Mouse (Mus musculus) neural tube, embryonic 15.5 days (tissue): ENCODE measurements at regions not wholly inside any gene's neighbourhood (a gene's known extent, or its start where the extent isn't known, plus 50 kb on each side); places are given as distances from the start of the nearest gene placed in this dataset.

Source experiments
- ATAC-seq: fragments of 200-750 bp; cut with Nextera tagmentation; 2 replicates; pipeline ENCODE4 v1.8.0; 2017; ENCODE audit warnings: mild to moderate bottlenecking, moderate TSS enrichment, moderate library complexity; ENCODE audit not compliant: low FRiP score
- H3K27ac ChIP-seq: fragments of 300-500 bp; sonication (generic); replicated peaks from 2 replicates; pipeline ENCODE4 v1.5.1; 2015; ENCODE audit warnings: mild to moderate bottlenecking, inconsistent platforms
- H3K27me3 ChIP-seq: fragments of 300-500 bp; sonication (generic); replicated peaks from 2 replicates; pipeline ENCODE4 v1.6.1; 2015; ENCODE audit warnings: inconsistent platforms
- H3K36me3 ChIP-seq: fragments of 300-500 bp; sonication (generic); 2 replicates; pipeline ENCODE4 v1.6.1; 2015; ENCODE audit warnings: inconsistent platforms
- H3K4me1 ChIP-seq: fragments of 300-500 bp; sonication (generic); 2 replicates; pipeline ENCODE4 v1.6.1; 2015; ENCODE audit warnings: inconsistent platforms
- H3K4me2 ChIP-seq: fragments of 300-500 bp; sonication (generic); 2 replicates; pipeline ENCODE4 v1.6.1; 2015; ENCODE audit warnings: inconsistent platforms, mild to moderate bottlenecking, moderate library complexity
- H3K4me3 ChIP-seq: fragments of 300-500 bp; sonication (generic); replicated peaks from 2 replicates; pipeline ENCODE4 v1.5.1; 2015; ENCODE audit warnings: mild to moderate bottlenecking, inconsistent platforms
- H3K9ac ChIP-seq: fragments of 300-500 bp; sonication (generic); replicated peaks from 2 replicates; pipeline ENCODE4 v1.6.1; 2015; ENCODE audit warnings: mild to moderate bottlenecking, inconsistent platforms
- H3K9me3 ChIP-seq: fragments of 300-500 bp; sonication (generic); replicated peaks from 2 replicates; pipeline ENCODE4 v1.6.1; 2016; ENCODE audit warnings: inconsistent platforms
- WGBS: fragments of 180-500 bp; shearing (Covaris S2); methylation state at CpG from one replicate; pipeline ENCODE4 v1.1.7; 2015; ENCODE audit warnings: mixed read lengths; 5-methylcytosine and 5-hydroxymethylcytosine counted together

GRCm38 (mm10) chr14:100792094-100792493 lies 408.0 kb downstream of the Prr30 start:
- H3K27me3 ChIP-seq, result no peaks in the 10 kb centered on the region
- no peaks in the 10 kb centered on the region for H3K9me3 ChIP-seq
- ATAC-seq, result no peak
- 74% methylated on average over 4 of the region's 4 CpGs for WGBS
- H3K27ac ChIP-seq, result no peak overlapping the region
- no peaks in the 10 kb centered on the region for H3K36me3 ChIP-seq
- no peak overlapping the region for H3K9ac ChIP-seq
- H3K4me3 ChIP-seq, result no peak overlapping the region
- H3K4me2 ChIP-seq, result no peak overlapping the region
- peaks cover 5% of the 10 kb centered on the region; the same call in 1 of the 2 replicates for H3K4me1 ChIP-seq

DNA sequence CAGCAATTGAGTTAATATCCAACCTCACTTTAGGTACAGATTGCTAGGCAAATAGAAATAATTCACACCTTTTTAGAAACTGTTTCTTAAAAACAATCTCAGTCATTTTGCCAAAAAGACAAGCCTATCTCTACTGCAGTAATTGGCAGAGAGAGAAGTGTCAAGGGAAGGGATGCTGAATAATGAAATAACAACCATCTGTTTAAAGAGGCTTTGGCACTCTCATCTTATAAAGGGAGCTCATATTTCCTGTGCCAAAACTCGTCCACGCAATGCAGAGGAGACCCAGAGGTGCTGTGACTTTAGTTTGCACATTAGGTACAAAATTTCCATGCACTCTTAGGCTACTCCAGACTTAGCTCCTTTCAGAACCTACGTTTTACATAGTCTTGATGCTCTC lies 418.2 kb downstream of the Prr30 start:
- Histone ChIP-seq H3K4me1 (no peaks in the 10 kb centered on the region), H3K36me3 (no peaks in the 10 kb centered on the region), H3K27ac (no peak overlapping the region), H3K9me3 (no peaks in the 10 kb centered on the region), H3K4me2 (no peak overlapping the region), H3K27me3 (no peaks in the 10 kb centered on the region), H3K4me3 (no peak overlapping the region), H3K9ac (no peak overlapping the region)
- WGBS, result 70% methylated on average over 3 of the region's 3 CpGs
- no peak for ATAC-seq

- no peaks in the 10 kb centered on the region for H3K27me3 ChIP-seq
- H3K9ac ChIP-seq, result no peak overlapping the region
- WGBS, result 50% methylated on average over 2 of the region's 2 CpGs
- peaks cover 20% of the 10 kb centered on the region for H3K4me1 ChIP-seq
- ATAC-seq, result no peak
- H3K4me3 ChIP-seq, result no peak overlapping the region
- H3K27ac ChIP-seq, result no peak overlapping the region
- no peaks in the 10 kb centered on the region for H3K36me3 ChIP-seq
- H3K9me3 ChIP-seq, result no peaks in the 10 kb centered on the region
- no peak overlapping the region for H3K4me2 ChIP-seq
Measured at GRCm38 (mm10) chr14:100753951-100754350, 446.2 kb downstream of the Prr30 start.

DNA sequence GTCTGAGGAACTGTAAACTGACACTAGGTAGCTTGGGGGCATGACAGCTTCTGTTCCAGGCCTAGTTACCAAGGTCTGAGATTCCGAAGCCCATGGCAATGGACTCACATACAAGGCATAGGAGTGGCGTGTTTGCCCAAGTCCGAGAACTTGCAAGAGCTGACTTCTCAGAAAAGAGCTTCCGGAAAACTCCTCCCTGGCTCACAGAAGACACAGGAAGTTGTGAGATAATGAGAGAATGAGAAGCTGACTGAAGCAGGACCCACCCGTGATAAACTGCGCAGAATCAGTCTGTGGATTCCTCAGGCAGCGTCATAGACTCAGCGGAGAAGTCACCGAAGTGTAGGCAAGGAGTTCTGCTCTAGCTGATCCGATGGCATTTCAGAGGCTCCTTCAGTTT lies 447.4 kb downstream of the Prr30 start:
- no peaks in the 10 kb centered on the region for H3K27me3 ChIP-seq
- H3K4me2 ChIP-seq, result no peak overlapping the region
- no peak overlapping the region for H3K27ac ChIP-seq
- H3K36me3 ChIP-seq, result no peaks in the 10 kb centered on the region
- H3K9ac ChIP-seq, result no peak overlapping the region
- no peak overlapping the region for H3K4me3 ChIP-seq
- ATAC-seq, result no peak
- H3K4me1 ChIP-seq, result peaks cover 20% of the 10 kb centered on the region
- WGBS, result 91% methylated on average over 10 of the region's 10 CpGs
- H3K9me3 ChIP-seq, result no peaks in the 10 kb centered on the region

- peaks cover 20% of the 10 kb centered on the region for H3K4me1 ChIP-seq
- no peaks in the 10 kb centered on the region for H3K9me3 ChIP-seq
- 6% methylated on average over 19 of the region's 19 CpGs for WGBS
- ATAC-seq, result peak; percentile 95
- no peaks in the 10 kb centered on the region for H3K27me3 ChIP-seq
- no peaks in the 10 kb centered on the region for H3K36me3 ChIP-seq
- H3K4me2 ChIP-seq, result peak overlapping the region; percentile 66
- peak overlapping the region; percentile 42 for H3K4me3 ChIP-seq
- H3K27ac ChIP-seq, result peak overlapping the region; percentile 84
- H3K9ac ChIP-seq, result peak overlapping the region; percentile 56
Measured at GRCm38 (mm10) chr14:100749737-100750541, 450.2 kb downstream of the Prr30 start.

DNA sequence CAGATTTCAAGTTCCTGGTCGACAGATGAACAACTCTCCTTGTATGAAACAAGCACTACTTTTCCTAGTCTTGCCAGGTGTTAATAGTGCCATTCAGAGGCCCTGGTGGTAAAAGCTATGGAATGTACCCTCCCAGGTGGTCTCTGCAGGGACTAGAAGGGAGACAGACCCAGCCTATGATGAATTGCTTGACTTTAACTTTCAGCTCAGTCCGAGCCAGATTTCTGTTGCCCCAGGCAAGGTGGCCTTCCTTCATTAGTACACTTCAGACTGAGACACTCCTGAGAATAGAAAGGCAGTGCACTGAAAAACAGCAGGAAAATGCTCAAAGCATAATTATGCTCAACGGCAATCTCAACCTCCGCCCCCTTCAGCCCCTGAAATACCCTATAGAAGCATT lies 450.8 kb upstream of the Klf12 start:
- Histone ChIP-seq H3K36me3 (no peaks in the 10 kb centered on the region), H3K27ac (no peak overlapping the region), H3K4me2 (no peak overlapping the region), H3K9ac (no peak overlapping the region), H3K9me3 (no peaks in the 10 kb centered on the region), H3K4me1 (no peaks in the 10 kb centered on the region), H3K4me3 (no peak overlapping the region), H3K27me3 (no peaks in the 10 kb centered on the region)
- no peak for ATAC-seq
- 60% methylated on average over 4 of the region's 4 CpGs for WGBS

- H3K4me1 ChIP-seq, result no peaks in the 10 kb centered on the region
- H3K27me3 ChIP-seq, result no peaks in the 10 kb centered on the region
- no peak for ATAC-seq
- H3K27ac ChIP-seq, result no peak overlapping the region
- no peak overlapping the region for H3K9ac ChIP-seq
- H3K4me2 ChIP-seq, result no peak overlapping the region
- H3K36me3 ChIP-seq, result no peaks in the 10 kb centered on the region
- H3K9me3 ChIP-seq, result no peaks in the 10 kb centered on the region
- H3K4me3 ChIP-seq, result no peak overlapping the region
- WGBS, result 79% methylated on average over 4 of the region's 4 CpGs
Measured at GRCm38 (mm10) chr14:100728433-100728832, 444.0 kb upstream of the Klf12 start.

- ATAC-seq, result no peak
- Histone ChIP-seq H3K9me3 (no peaks in the 10 kb centered on the region), H3K4me3 (no peak overlapping the region), H3K27ac (no peak overlapping the region), H3K4me2 (no peak overlapping the region), H3K4me1 (no peaks in the 10 kb centered on the region), H3K36me3 (no peaks in the 10 kb centered on the region), H3K27me3 (no peaks in the 10 kb centered on the region), H3K9ac (no peak overlapping the region)
- WGBS, result 44% methylated on average over 2 of the region's 2 CpGs
Measured at GRCm38 (mm10) chr14:100727701-100728100, 443.2 kb upstream of the Klf12 start.

DNA sequence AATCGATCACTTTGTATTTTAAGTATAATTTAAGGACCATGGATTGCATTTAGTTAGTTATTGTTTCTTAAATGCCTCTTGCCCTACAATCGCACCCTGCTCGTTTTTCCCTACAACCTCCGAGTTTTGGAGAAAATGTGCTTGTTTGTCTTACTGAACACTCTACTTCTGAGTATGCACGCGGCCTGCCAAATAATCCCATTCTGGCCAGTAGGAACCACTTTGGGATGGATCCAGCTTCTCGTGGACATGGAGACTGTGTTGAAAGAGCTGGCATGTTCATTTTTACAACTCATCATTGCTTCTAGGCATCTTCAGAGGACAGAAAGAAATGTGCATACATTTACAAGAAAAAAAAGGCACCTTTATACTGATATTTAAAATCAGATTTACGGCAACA lies 440.5 kb upstream of the Klf12 start:
- H3K9me3 ChIP-seq, result no peaks in the 10 kb centered on the region
- H3K4me3 ChIP-seq, result no peak overlapping the region
- H3K36me3 ChIP-seq, result no peaks in the 10 kb centered on the region
- 78% methylated on average over 8 of the region's 8 CpGs for WGBS
- H3K4me1 ChIP-seq, result no peaks in the 10 kb centered on the region
- H3K27me3 ChIP-seq, result no peaks in the 10 kb centered on the region
- no peak overlapping the region for H3K4me2 ChIP-seq
- H3K9ac ChIP-seq, result no peak overlapping the region
- ATAC-seq, result no peak
- no peak overlapping the region for H3K27ac ChIP-seq

DNA sequence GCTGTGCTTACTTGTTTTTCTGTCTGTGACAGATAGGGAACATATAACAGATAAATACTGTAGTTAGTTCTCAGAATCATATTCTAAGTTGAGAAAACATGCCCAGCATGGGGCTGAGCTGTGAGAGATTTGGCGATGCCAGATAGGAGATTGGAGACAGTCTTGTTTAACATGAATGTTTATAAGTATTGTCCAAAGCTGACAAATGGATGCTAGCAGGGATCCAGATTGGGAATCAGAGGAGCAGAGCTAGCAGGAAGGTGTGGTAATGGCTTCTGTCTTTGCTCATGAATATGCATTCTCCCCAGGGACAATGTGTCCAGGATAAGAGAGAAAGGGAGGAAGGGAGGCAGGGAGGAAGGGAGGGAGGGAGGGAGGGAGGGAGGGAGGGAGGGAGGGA lies 436.2 kb upstream of the Klf12 start:
- Histone ChIP-seq H3K4me2 (no peak overlapping the region), H3K27me3 (no peaks in the 10 kb centered on the region), H3K9me3 (no peaks in the 10 kb centered on the region), H3K27ac (no peak overlapping the region), H3K4me3 (no peak overlapping the region), H3K9ac (no peak overlapping the region), H3K4me1 (no peaks in the 10 kb centered on the region), H3K36me3 (no peaks in the 10 kb centered on the region)
- no peak for ATAC-seq
- WGBS, result 10% methylated on average over 1 of the region's 1 CpGs

DNA sequence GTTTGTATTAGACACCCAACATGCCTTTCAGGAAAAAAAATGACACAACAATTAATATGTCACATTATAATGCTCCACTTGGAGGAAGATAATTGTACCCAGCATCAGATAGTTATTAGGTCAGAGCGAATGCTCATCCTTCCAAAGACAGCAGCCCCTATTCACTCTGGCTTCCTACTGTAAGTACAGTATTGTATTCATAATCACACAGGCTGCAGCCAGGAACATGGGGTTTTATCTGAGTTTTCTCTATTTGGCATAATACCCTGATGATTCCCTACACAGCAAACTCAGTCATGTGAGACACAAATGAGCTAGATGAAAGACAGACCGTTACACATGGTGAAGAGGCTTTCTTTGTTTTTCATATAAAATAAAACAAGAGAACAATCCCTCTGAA lies 430.5 kb upstream of the Klf12 start:
- peak; percentile 45; the same call in 1 of the 2 replicates for ATAC-seq
- WGBS, result 37% methylated on average over 2 of the region's 2 CpGs

GRCm38 (mm10) chr14:100713999-100714471 lies 429.6 kb upstream of the Klf12 start:
- Histone ChIP-seq H3K4me3 (no peak overlapping the region), H3K36me3 (no peaks in the 10 kb centered on the region), H3K4me1 (peaks cover 17% of the 10 kb centered on the region), H3K9me3 (no peaks in the 10 kb centered on the region), H3K9ac (no peak overlapping the region), H3K27me3 (no peaks in the 10 kb centered on the region), H3K4me2 (no peak overlapping the region), H3K27ac (peak overlapping the region; percentile 58)
- 33% methylated on average over 4 of the region's 4 CpGs for WGBS
- ATAC-seq, result peak; percentile 67

More for the DNA sequence above, 430.5 kb upstream of the Klf12 start:
- Histone ChIP-seq H3K27ac (peak overlapping the region; percentile 58; the same call in 1 of the 2 replicates), H3K36me3 (no peaks in the 10 kb centered on the region), H3K4me2 (no peak overlapping the region), H3K4me1 (peaks cover 17% of the 10 kb centered on the region), H3K4me3 (no peak overlapping the region), H3K9me3 (no peaks in the 10 kb centered on the region), H3K27me3 (no peaks in the 10 kb centered on the region), H3K9ac (no peak overlapping the region)
